Mouse (Mus musculus) adrenal gland, adult 18-20 months (tissue): Measurements from ENCODE around the gene Thap4. TPM values are rescaled to one million over a fixed set of nuclear protein-coding genes. Genes with fewer than 3 reads are reported as not detected.

Experiments
- total RNA-seq, 2 experiments: library from RNA; stranded (reverse); gene quantifications; 1 replicate in 1 of 2; 2 replicates in 1 of 2; pipeline ENCODE4 v1.2.3; 2021

The Thap4 gene
- total RNA-seq, 2 experiments from 2014 or later: 46.3 to 52.4 TPM

Other genes starting within 250 kb of the Thap4 start
- 10 to 100 TPM; 18.5 to 18.7 TPM for gene Farp2, start 242.8 kb downstream of the Thap4 start, total RNA-seq
- gene Stk25, start 96.2 kb downstream of the Thap4 start, total RNA-seq: 100 to 1,000 TPM; 116 to 118 TPM
- 10 to 100 TPM in 1 of 2 experiments, 1 to 10 TPM in 1; 7.6 to 13.1 TPM for gene Bok, start 69.2 kb downstream of the Thap4 start, total RNA-seq
- gene Atg4b, start 3.4 kb downstream of the Thap4 start, total RNA-seq: 10 to 100 TPM; 82.7 to 85.3 TPM
- gene Dtymk, start 47.1 kb upstream of the Thap4 start, total RNA-seq: 10 to 100 TPM; 54.6 to 57.5 TPM
- gene Ing5, start 49.1 kb upstream of the Thap4 start, total RNA-seq: 10 to 100 TPM; 16.4 to 16.9 TPM
- 10 to 100 TPM; 50.8 to 68.1 TPM for gene D2hgdh, start 70.0 kb upstream of the Thap4 start, total RNA-seq
- not detected for gene Gal3st2, start 106.4 kb upstream of the Thap4 start, total RNA-seq
- gene Gal3st2b, start 163.4 kb upstream of the Thap4 start, total RNA-seq: not detected
- under 1 TPM; 0.10 to 0.17 TPM for gene Gal3st2c, start 235.6 kb upstream of the Thap4 start, total RNA-seq